In genomic region chr17:5137936-5138335, GRCm38 (mm10) we compare ENCODE assay signal across 8 mouse cellular contexts.
DNase-seq lines count a peak whose midpoint lies in the region; ATAC-seq lines count a peak whose summit lies in the region.

No protein-coding gene starts in this region.

- H3K9ac ChIP-seq in kidney, embryonic 14.5 days (ENCODE audit: low read depth, low read length), result no peak overlapping the region
- H3K9ac ChIP-seq in neural tube, embryonic 14.5 days (replicated peaks; ENCODE audit: low read depth, low read length), result no peak overlapping the region

- H3K9me3 ChIP-seq in megakaryocyte, embryonic 14.5 days, result no peaks in the 10 kb centered on the region
- no peaks in the 10 kb centered on the region for H3K9me3 ChIP-seq in forebrain, embryonic 10.5 days
- H3K9me3 ChIP-seq in kidney, embryonic 14.5 days (ENCODE audit: control insufficient read depth, low read length), result no peaks in the 10 kb centered on the region
- H3K9me3 ChIP-seq in neural tube, embryonic 14.5 days (ENCODE audit: control insufficient read depth, low read length), result no peaks in the 10 kb centered on the region

- H3K27me3 ChIP-seq in megakaryocyte, embryonic 14.5 days (replicated peaks), result no peaks in the 10 kb centered on the region
- H3K27me3 ChIP-seq in forebrain, embryonic 10.5 days (ENCODE audit: poor library complexity, severe bottlenecking), result no peaks in the 10 kb centered on the region
- H3K27me3 ChIP-seq in kidney, embryonic 14.5 days (ENCODE audit: control insufficient read depth, insufficient read depth, low read length), result no peaks in the 10 kb centered on the region
- H3K27me3 ChIP-seq in neural tube, embryonic 14.5 days (ENCODE audit: control insufficient read depth, insufficient read depth, low read length), result no peaks in the 10 kb centered on the region

- DNase-seq in forebrain, embryonic 10.5 days (ENCODE audit: extremely low spot score, low spot score), result no peak
- no peak for DNase-seq in urinary bladder, postnatal 36 days (ENCODE audit: low spot score in 2 of 2)
- DNase-seq in spleen, postnatal 14 days (ENCODE audit: low spot score in 2 of 2), result no peak

- H3K4me3 ChIP-seq in megakaryocyte, embryonic 14.5 days (replicated peaks), result peak overlapping the region; percentile 62
- no peak overlapping the region for H3K4me3 ChIP-seq in forebrain, embryonic 10.5 days
- no peak overlapping the region for H3K4me3 ChIP-seq in kidney, embryonic 14.5 days (ENCODE audit: low read length)
- H3K4me3 ChIP-seq in neural tube, embryonic 14.5 days (ENCODE audit: low read depth, low read length), result no peak overlapping the region

- no peak for ATAC-seq in megakaryocyte, adult 5-6 weeks (ENCODE audit: poor library complexity, severe bottlenecking)
- no peak for ATAC-seq in kidney, embryonic 14.5 days (ENCODE audit: low FRiP score, low TSS enrichment)
- ATAC-seq in neural tube, embryonic 14.5 days (ENCODE audit: low read depth), result no peak
- ATAC-seq in frontal cortex, adult (ENCODE audit: low TSS enrichment), result no peak

- peak overlapping the region; percentile 65 for H3K27ac ChIP-seq in forebrain, embryonic 10.5 days
- H3K27ac ChIP-seq in kidney, embryonic 14.5 days (ENCODE audit: low read depth, low read length), result peak overlapping the region; percentile 6
- H3K27ac ChIP-seq in neural tube, embryonic 14.5 days (ENCODE audit: low read depth, low read length), result peak overlapping the region; percentile 86

- 79% methylated on average over 3 of the region's 3 CpGs for WGBS in forebrain, embryonic 10.5 days
- 51% methylated on average over 3 of the region's 3 CpGs for WGBS in kidney, embryonic 14.5 days
- WGBS in neural tube, embryonic 14.5 days, result 57% methylated on average over 3 of the region's 3 CpGs

- peaks cover 25% of the 10 kb centered on the region for H3K36me3 ChIP-seq in megakaryocyte, embryonic 14.5 days (replicated peaks; ENCODE audit: low read length)
- peaks cover 5% of the 10 kb centered on the region; the same call in 1 of the 2 replicates for H3K36me3 ChIP-seq in forebrain, embryonic 10.5 days (replicated peaks)
- H3K36me3 ChIP-seq in kidney, embryonic 14.5 days (ENCODE audit: control insufficient read depth, insufficient read depth, low read length), result no peaks in the 10 kb centered on the region
- no peaks in the 10 kb centered on the region for H3K36me3 ChIP-seq in neural tube, embryonic 14.5 days (ENCODE audit: control insufficient read depth, insufficient read depth, low read length)

- peaks cover 49% of the 10 kb centered on the region for H3K4me1 ChIP-seq in megakaryocyte, embryonic 14.5 days
- H3K4me1 ChIP-seq in forebrain, embryonic 10.5 days, result peaks cover 56% of the 10 kb centered on the region
- H3K4me1 ChIP-seq in kidney, embryonic 14.5 days (ENCODE audit: control insufficient read depth, insufficient read depth, low read length), result peaks cover 23% of the 10 kb centered on the region
- peaks cover 33% of the 10 kb centered on the region for H3K4me1 ChIP-seq in neural tube, embryonic 14.5 days (ENCODE audit: control insufficient read depth, insufficient read depth, low read length)

- no peak overlapping the region for H3K4me2 ChIP-seq in kidney, embryonic 14.5 days (replicated peaks; ENCODE audit: low read depth, low read length)
- H3K4me2 ChIP-seq in neural tube, embryonic 14.5 days (ENCODE audit: low read depth, low read length), result no peak overlapping the region

Comparison
In these comparisons a context has a peak if more than half of its experiments do, and no peak if none do; other contexts are left out.
1. H3K27ac ChIP-seq: peak in every context shown above with its lines; median percentile 86 in neural tube, embryonic 14.5 days; 65 in forebrain, embryonic 10.5 days; 6 in kidney, embryonic 14.5 days.